Mouse (Mus musculus): Measurements from ENCODE around the gene Ucp2. TPM values are rescaled to one million over a fixed set of nuclear protein-coding genes. Genes with fewer than 3 reads are reported as not detected.

The Ucp2 gene
- polyA plus RNA-seq, 1 experiment from 2014 or later = 184 TPM

DNA sequence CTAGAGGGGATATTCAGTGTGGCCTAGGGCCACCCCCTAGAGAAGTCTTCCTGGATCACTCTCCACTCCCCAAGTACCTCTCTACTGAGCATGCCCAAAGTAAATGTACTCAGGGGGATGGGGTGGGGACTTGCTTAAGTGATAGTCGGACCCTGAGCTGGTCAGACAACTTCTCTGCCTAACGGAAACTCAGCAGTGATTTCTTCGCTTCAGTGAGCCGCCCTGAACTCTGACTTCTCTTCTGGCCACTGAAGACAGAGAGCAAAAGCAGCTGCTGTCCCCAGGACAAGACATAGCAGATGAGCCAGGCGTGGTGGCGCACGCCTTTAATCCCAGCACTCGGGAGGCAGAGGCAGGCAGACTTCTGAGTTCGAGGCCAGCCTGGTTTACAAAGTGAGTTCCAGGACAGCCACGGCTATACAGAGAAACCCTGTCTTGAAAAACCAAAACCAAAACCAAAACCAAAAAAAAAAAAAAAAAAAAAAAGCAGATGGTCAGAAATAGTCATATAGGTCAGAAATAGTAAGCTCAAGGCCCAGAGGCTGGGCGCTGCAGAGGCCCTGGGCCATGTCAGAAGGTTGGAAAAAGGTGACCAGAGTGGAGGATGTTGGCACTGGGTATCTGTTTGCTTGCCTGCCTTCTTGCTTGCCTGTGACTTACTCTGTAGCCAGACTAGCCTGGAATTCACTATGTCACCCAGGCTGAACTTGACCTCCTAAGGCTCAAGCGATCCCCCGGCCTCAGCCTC lies 11.8 kb downstream of the Ucp2 start:
- ATAC-seq (ENCODE audit: insufficient read depth) (no peak), DNase-seq (no peak)
- Histone ChIP-seq H3K27me3 (ENCODE audit: insufficient read depth, low read length) (no peaks in the 10 kb centered on the region), H3K9ac (no peak overlapping the region), H3K9me3 (ENCODE audit: low read depth, low read length) (no peaks in the 10 kb centered on the region), H3K4me1 (ENCODE audit: insufficient read depth) (no peaks in the 10 kb centered on the region), H3K4me3 (ENCODE audit: low read depth, low read length) (no peak overlapping the region), H3K4me2 (no peak overlapping the region), H3K36me3 (ENCODE audit: insufficient read depth) (peaks cover 1% of the 10 kb centered on the region), H3K27ac (ENCODE audit: low read depth) (no peak overlapping the region)
- TF ChIP-seq CTCF (IDR thresholded peaks at IDR 0.05; ENCODE audit: low read depth) = no peak
- WGBS = 74% methylated on average over 13 of the region's 13 CpGs

DNA sequence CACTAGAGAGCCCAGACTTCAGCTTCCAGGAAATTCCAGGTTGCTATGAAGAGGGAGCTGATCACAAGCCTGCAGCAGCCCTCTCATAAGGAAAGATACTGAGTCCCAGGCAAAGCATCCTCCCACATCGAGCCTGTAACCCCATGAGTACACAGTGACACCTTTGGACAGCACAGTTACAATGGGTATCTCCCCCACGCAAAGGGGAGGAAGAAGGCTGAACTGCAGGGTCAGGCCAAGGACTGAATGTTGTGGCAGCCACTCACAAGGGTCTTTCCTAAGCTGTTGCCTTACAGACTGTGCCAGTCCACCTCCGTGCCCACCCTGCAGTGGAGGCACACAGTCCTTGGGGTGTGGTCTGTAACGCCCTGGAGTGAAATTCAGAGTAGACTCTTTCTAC lies 13.4 kb downstream of the Ucp2 start:
- H3K27me3 ChIP-seq (ENCODE audit: insufficient read depth, low read length) = no peaks in the 10 kb centered on the region
- no peaks in the 10 kb centered on the region for H3K4me1 ChIP-seq (ENCODE audit: insufficient read depth)
- DNase-seq (no peak), ATAC-seq (ENCODE audit: insufficient read depth) (no peak)
- H3K36me3 ChIP-seq (ENCODE audit: insufficient read depth) = no peaks in the 10 kb centered on the region
- H3K4me3 ChIP-seq (ENCODE audit: low read depth, low read length) = no peak overlapping the region
- no peak overlapping the region for H3K4me2 ChIP-seq
- no peak overlapping the region for H3K9ac ChIP-seq
- H3K27ac ChIP-seq (ENCODE audit: low read depth) = no peak overlapping the region
- 69% methylated on average over 4 of the region's 4 CpGs for WGBS
- TF ChIP-seq CTCF (IDR thresholded peaks at IDR 0.05; ENCODE audit: low read depth) = no peak
- H3K9me3 ChIP-seq (ENCODE audit: low read depth, low read length) = no peaks in the 10 kb centered on the region

DNA sequence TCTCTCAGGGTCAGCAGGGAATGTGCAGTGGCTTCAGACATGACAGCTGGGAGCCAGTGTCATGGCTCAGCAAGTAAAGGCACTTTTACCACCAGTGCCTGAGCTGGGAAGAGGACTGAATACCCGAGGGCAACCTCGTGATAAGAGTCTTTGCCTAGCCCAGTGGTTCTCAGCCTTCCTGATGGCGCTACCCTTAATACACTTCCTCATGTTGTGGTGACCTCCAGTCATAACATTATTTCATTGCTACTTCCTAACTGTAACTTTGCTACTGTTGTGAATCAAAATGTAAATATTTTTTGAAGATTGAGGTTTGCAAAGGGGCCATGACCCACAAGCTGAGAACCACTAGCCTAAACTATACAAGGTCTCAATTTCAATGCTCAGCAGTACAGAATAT lies 15.5 kb downstream of the Ucp2 start:
- Histone ChIP-seq H3K27ac (ENCODE audit: low read depth) (no peak overlapping the region), H3K27me3 (ENCODE audit: insufficient read depth, low read length) (no peaks in the 10 kb centered on the region), H3K4me2 (no peak overlapping the region), H3K4me3 (ENCODE audit: low read depth, low read length) (no peak overlapping the region), H3K9ac (no peak overlapping the region), H3K4me1 (ENCODE audit: insufficient read depth) (no peaks in the 10 kb centered on the region), H3K9me3 (ENCODE audit: low read depth, low read length) (no peaks in the 10 kb centered on the region), H3K36me3 (ENCODE audit: insufficient read depth) (no peaks in the 10 kb centered on the region)
- WGBS = 56% methylated on average over 3 of the region's 3 CpGs
- no peak for DNase-seq
- no peak for TF ChIP-seq CTCF (IDR thresholded peaks at IDR 0.05; ENCODE audit: low read depth)
- no peak for ATAC-seq (ENCODE audit: insufficient read depth)

DNA sequence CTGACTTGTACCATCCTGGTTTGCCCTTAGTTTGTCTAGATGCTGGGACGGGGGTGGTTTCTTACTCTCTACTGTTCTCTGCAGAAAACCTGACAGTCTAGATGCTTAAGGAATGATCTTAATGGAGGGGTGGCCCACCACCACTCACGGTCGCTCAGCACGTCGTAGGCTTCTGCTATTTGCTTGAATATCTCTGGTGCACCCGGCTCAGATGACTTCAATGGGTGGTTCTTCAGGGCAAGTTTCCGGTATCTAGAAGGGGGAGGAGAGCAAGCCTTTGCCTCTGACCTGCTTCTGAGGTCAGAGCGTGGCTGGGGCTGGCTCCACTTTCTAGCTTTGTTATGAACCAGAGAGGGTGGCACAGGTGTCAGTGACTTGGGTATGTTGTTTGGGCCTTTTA lies 18.5 kb downstream of the Ucp2 start:
- no peaks in the 10 kb centered on the region for H3K27me3 ChIP-seq (ENCODE audit: insufficient read depth, low read length)
- no peaks in the 10 kb centered on the region for H3K4me1 ChIP-seq (ENCODE audit: insufficient read depth)
- DNase-seq (no peak), ATAC-seq (ENCODE audit: insufficient read depth) (no peak)
- H3K4me2 ChIP-seq = no peak overlapping the region
- no peak overlapping the region for H3K9ac ChIP-seq
- H3K36me3 ChIP-seq (ENCODE audit: insufficient read depth) = no peaks in the 10 kb centered on the region
- 56% methylated on average over 8 of the region's 8 CpGs for WGBS
- TF ChIP-seq CTCF (IDR thresholded peaks at IDR 0.05; ENCODE audit: low read depth) = no peak
- no peak overlapping the region for H3K4me3 ChIP-seq (ENCODE audit: low read depth, low read length)
- no peak overlapping the region for H3K27ac ChIP-seq (ENCODE audit: low read depth)
- H3K9me3 ChIP-seq (ENCODE audit: low read depth, low read length) = no peaks in the 10 kb centered on the region

DNA sequence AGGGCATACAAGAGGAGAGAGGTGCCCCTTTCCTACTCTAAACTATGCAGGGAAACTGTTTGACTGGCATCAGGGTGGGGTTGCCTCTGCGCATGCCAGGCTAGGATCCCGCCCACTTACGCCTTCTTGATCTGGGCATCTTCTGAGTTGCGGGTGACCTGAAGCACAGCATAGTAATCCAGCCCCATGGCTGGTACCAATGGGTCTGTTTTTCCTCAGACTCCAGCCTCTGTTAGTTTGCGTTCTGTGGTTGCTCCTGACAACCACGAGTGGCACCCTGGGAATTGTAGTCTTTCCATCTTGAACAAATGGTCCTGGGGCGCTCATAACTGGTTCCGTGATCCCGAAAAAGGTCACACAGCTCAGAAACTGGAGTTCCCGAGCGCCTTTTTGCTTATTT lies 21.4 kb downstream of the Ucp2 start, which contains the start of gene Dnajb13:
Dnajb13 (minus strand) TSS at position 388 of the 400 bp plus-strand sequence.
- ATAC-seq (ENCODE audit: insufficient read depth) = no peak
- H3K4me1 ChIP-seq (ENCODE audit: insufficient read depth) = no peaks in the 10 kb centered on the region
- H3K9me3 ChIP-seq (ENCODE audit: low read depth, low read length) = no peaks in the 10 kb centered on the region
- no peak within 1 kb of the TSS for H3K4me2 ChIP-seq
- H3K27ac ChIP-seq (ENCODE audit: low read depth) = no peak within 1 kb of the TSS
- no peak within 1 kb of the TSS for H3K9ac ChIP-seq
- no peak for DNase-seq
- H3K27me3 ChIP-seq (ENCODE audit: insufficient read depth, low read length) = no peaks in the 10 kb centered on the region
- H3K4me3 ChIP-seq (ENCODE audit: low read depth, low read length) = no peak within 1 kb of the TSS
- 52% methylated on average over 11 of the region's 11 CpGs for WGBS
- TF ChIP-seq CTCF (IDR thresholded peaks at IDR 0.05; ENCODE audit: low read depth) = no peak
- H3K36me3 ChIP-seq (ENCODE audit: insufficient read depth) = no peaks in the 10 kb centered on the region

DNA sequence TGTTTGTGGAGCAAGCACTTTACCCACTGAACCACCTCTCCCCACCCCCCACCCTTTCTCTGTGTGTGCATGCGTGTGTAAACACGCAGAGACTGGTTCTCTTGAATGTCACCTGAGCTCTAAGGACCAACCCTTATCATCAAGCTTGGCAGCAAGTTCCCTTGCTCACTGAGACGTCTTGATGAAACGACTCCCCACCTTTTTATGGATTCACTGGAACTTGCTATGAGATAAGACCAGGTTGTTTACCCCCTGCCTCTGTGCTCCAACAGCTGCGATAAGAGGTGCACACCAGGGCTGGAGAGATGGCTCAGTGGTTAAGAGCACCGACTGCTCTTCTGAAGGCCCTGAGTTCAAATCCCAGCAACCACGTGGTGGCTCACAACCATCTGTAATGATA lies 27.1 kb downstream of the Ucp2 start:
- no peak overlapping the region for H3K9ac ChIP-seq
- no peak overlapping the region for H3K4me3 ChIP-seq (ENCODE audit: low read depth, low read length)
- no peak for TF ChIP-seq CTCF (IDR thresholded peaks at IDR 0.05; ENCODE audit: low read depth)
- 53% methylated on average over 7 of the region's 7 CpGs for WGBS
- H3K4me2 ChIP-seq = no peak overlapping the region
- H3K27me3 ChIP-seq (ENCODE audit: insufficient read depth, low read length) = no peaks in the 10 kb centered on the region
- H3K9me3 ChIP-seq (ENCODE audit: low read depth, low read length) = no peaks in the 10 kb centered on the region
- no peaks in the 10 kb centered on the region for H3K4me1 ChIP-seq (ENCODE audit: insufficient read depth)
- DNase-seq = no peak
- no peak for ATAC-seq (ENCODE audit: insufficient read depth)
- H3K36me3 ChIP-seq (ENCODE audit: insufficient read depth) = no peaks in the 10 kb centered on the region
- no peak overlapping the region for H3K27ac ChIP-seq (ENCODE audit: low read depth)

DNA sequence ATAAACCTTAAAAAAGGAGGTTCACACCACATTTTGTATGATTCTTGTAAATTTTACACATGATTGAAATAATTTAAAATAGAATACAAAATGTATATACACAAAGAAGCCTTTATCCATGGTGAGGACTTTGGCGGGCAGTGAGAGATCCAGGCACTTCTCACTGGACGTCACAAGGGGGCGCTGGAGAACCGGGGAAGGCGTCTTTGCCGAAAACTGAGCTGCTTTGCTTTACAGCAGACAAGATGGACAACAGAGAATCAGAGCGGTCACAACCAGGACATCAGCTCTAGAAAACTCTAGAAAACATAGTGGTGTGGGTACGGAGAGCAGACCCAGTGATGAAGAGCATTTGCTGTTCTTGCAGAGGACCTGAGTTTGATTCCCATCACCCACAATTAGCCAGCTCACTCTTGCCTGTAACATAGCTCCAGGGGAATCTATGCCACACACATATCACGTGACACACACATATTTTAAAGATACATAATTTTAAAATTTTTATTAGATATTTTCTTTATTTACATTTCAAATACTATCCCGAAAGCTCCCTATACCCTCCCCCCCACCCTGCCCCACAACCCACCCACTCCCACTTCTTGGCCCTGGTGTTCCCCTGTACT lies 27.6 kb downstream of the Ucp2 start:
- Histone ChIP-seq H3K36me3 (ENCODE audit: insufficient read depth) (no peaks in the 10 kb centered on the region), H3K4me2 (peak overlapping the region; percentile 10; the same call in 1 of the 2 replicates)
- 0 out of 2 replicates have a peak, but pooled peaks have one; percentile 41 for ATAC-seq (ENCODE audit: insufficient read depth)

More for the DNA sequence above, 27.6 kb downstream of the Ucp2 start:
- H3K9ac ChIP-seq = no peak overlapping the region
- peak; percentile 90 for DNase-seq
- 17% methylated on average over 10 of the region's 10 CpGs for WGBS
- H3K4me1 ChIP-seq (ENCODE audit: insufficient read depth) = no peaks in the 10 kb centered on the region
- TF ChIP-seq CTCF (IDR thresholded peaks at IDR 0.05; ENCODE audit: low read depth) = peak; percentile 96
- H3K4me3 ChIP-seq (ENCODE audit: low read depth, low read length) = no peak overlapping the region
- H3K27me3 ChIP-seq (ENCODE audit: insufficient read depth, low read length) = no peaks in the 10 kb centered on the region
- H3K27ac ChIP-seq (ENCODE audit: low read depth) = no peak overlapping the region
- no peaks in the 10 kb centered on the region for H3K9me3 ChIP-seq (ENCODE audit: low read depth, low read length)

All from lung, embryonic 14.5 days (tissue).